ENCODE assay signal across 18 mouse cellular contexts in genomic region chr2:34016350-34017141, GRCm38 (mm10).
DNase-seq lines count a peak whose midpoint lies in the region; ATAC-seq lines count a peak whose summit lies in the region.
"Had no signal": no experiment of that assay in that cellular context is flagged by ENCODE, and none has a peak within 500 bp of the region (broad histone marks: within the 10 kb centered on the region; RNA-seq: fewer than 3 reads in every experiment).

No protein-coding gene starts in this region.

- no peaks in the 10 kb centered on the region for H3K36me3 ChIP-seq in heart, embryonic 10.5 days
- H3K36me3 ChIP-seq in forebrain, embryonic 11.5 days (ENCODE audit: control insufficient read depth, insufficient read depth, low read length), result no peaks in the 10 kb centered on the region
- H3K36me3 ChIP-seq in hindbrain, embryonic 12.5 days, result no peaks in the 10 kb centered on the region
- no peaks in the 10 kb centered on the region for H3K36me3 ChIP-seq in midbrain, embryonic 15.5 days (replicated peaks)
- H3K36me3 ChIP-seq: heart, embryonic 15.5 days; liver, embryonic 13.5 days had no signal

- H3K27me3 ChIP-seq in heart, embryonic 10.5 days (ENCODE audit: insufficient read depth, poor library complexity, severe bottlenecking), result peaks cover 5% of the 10 kb centered on the region
- H3K27me3 ChIP-seq in forebrain, embryonic 11.5 days (ENCODE audit: control insufficient read depth, insufficient read depth, low read length), result no peaks in the 10 kb centered on the region
- no peaks in the 10 kb centered on the region for H3K27me3 ChIP-seq in hindbrain, embryonic 12.5 days
- no peaks in the 10 kb centered on the region for H3K27me3 ChIP-seq in midbrain, embryonic 15.5 days (replicated peaks)
- H3K27me3 ChIP-seq: heart, embryonic 15.5 days; liver, embryonic 13.5 days had no signal

- no peak overlapping the region for H3K4me3 ChIP-seq in heart, embryonic 10.5 days
- H3K4me3 ChIP-seq in forebrain, embryonic 11.5 days (ENCODE audit: low read depth, low read length), result no peak overlapping the region
- no peak overlapping the region for H3K4me3 ChIP-seq in hindbrain, embryonic 12.5 days
- no peak overlapping the region for H3K4me3 ChIP-seq in midbrain, embryonic 15.5 days
- H3K4me3 ChIP-seq: heart, embryonic 15.5 days; layer of hippocampus, adult 2 months; liver, embryonic 13.5 days; myocyte had no signal

- DNase-seq in heart, adult 11 months, result peak; percentile 86
- DNase-seq in heart, embryonic 10.5 days (ENCODE audit: low spot score), result no peak
- DNase-seq in forebrain, embryonic 11.5 days (ENCODE audit: low spot score), result no peak
- no peak for DNase-seq in right cerebral cortex, adult 18-20 months
- no peak for DNase-seq in spleen, postnatal 14 days (ENCODE audit: low spot score in 2 of 2)
- no peak for DNase-seq in gastrocnemius, postnatal 4 days (ENCODE audit: low spot score in 2 of 2)
- DNase-seq: adrenal gland, adult 2 months; cerebellum, adult 11 months; cerebellum, postnatal 36 days; heart, adult 18-20 months; kidney, adult 18-20 months; kidney, postnatal 10 days; liver, embryonic 13.5 days had no signal

- peak; percentile 53 for ATAC-seq in forebrain, embryonic 11.5 days (replicated peaks; ENCODE audit: low FRiP score)
- peak; percentile 73 for ATAC-seq in hindbrain, embryonic 12.5 days (ENCODE audit: low FRiP score)
- ATAC-seq in midbrain, embryonic 15.5 days (replicated peaks), result peak; percentile 79

- no peak overlapping the region for H3K9ac ChIP-seq in forebrain, embryonic 11.5 days (ENCODE audit: low read length)
- no peak overlapping the region for H3K9ac ChIP-seq in hindbrain, embryonic 12.5 days
- H3K9ac ChIP-seq in midbrain, embryonic 15.5 days, result no peak overlapping the region
- H3K9ac ChIP-seq: heart, embryonic 15.5 days; liver, embryonic 13.5 days had no signal

- H3K27ac ChIP-seq in heart, embryonic 10.5 days, result no peak overlapping the region
- H3K27ac ChIP-seq in forebrain, embryonic 11.5 days (ENCODE audit: low read depth, low read length), result 0 out of 2 replicates have a peak overlapping the region, but pooled peaks have one; percentile 43
- H3K27ac ChIP-seq in hindbrain, embryonic 12.5 days, result peak overlapping the region; percentile 86
- peak overlapping the region; percentile 78 for H3K27ac ChIP-seq in midbrain, embryonic 15.5 days
- H3K27ac ChIP-seq: heart, embryonic 15.5 days; layer of hippocampus, adult 2 months; liver, embryonic 13.5 days had no signal

- 50% methylated on average over 20 of the region's 20 CpGs for WGBS in heart, embryonic 10.5 days
- 20% methylated on average over 20 of the region's 20 CpGs for WGBS in forebrain, embryonic 11.5 days
- WGBS in hindbrain, embryonic 12.5 days, result 33% methylated on average over 19 of the region's 20 CpGs
- 15% methylated on average over 20 of the region's 20 CpGs for WGBS in midbrain, embryonic 15.5 days

- no peaks in the 10 kb centered on the region for H3K9me3 ChIP-seq in heart, embryonic 10.5 days
- peaks cover 4% of the 10 kb centered on the region; the same call in 1 of the 2 replicates for H3K9me3 ChIP-seq in forebrain, embryonic 11.5 days (ENCODE audit: control insufficient read depth, low read length)
- H3K9me3 ChIP-seq in hindbrain, embryonic 12.5 days (replicated peaks), result no peaks in the 10 kb centered on the region
- no peaks in the 10 kb centered on the region for H3K9me3 ChIP-seq in midbrain, embryonic 15.5 days
- H3K9me3 ChIP-seq: heart, embryonic 15.5 days; liver, embryonic 13.5 days had no signal

- H3K4me2 ChIP-seq in forebrain, embryonic 11.5 days (ENCODE audit: low read depth, low read length, severe bottlenecking), result no peak overlapping the region
- 0 out of 2 replicates have a peak overlapping the region, but pooled peaks have one; percentile 9 for H3K4me2 ChIP-seq in hindbrain, embryonic 12.5 days (replicated peaks)
- H3K4me2 ChIP-seq in midbrain, embryonic 15.5 days, result peak overlapping the region; percentile 13; the same call in 1 of the 2 replicates
- H3K4me2 ChIP-seq: heart, embryonic 15.5 days; liver, embryonic 13.5 days had no signal

- H3K4me1 ChIP-seq in heart, embryonic 10.5 days, result no peaks in the 10 kb centered on the region
- H3K4me1 ChIP-seq in forebrain, embryonic 11.5 days (replicated peaks; ENCODE audit: control insufficient read depth, insufficient read depth, low read length), result peaks cover 4% of the 10 kb centered on the region
- H3K4me1 ChIP-seq in hindbrain, embryonic 12.5 days, result peaks cover 25% of the 10 kb centered on the region
- H3K4me1 ChIP-seq in midbrain, embryonic 15.5 days, result peaks cover 23% of the 10 kb centered on the region
- H3K4me1 ChIP-seq: heart, embryonic 15.5 days; liver, embryonic 13.5 days had no signal
